Mouse (Mus musculus): ENCODE measurements around the gene Chst15. TPM values are rescaled to one million over a fixed set of nuclear protein-coding genes. Genes with fewer than 3 reads are reported as not detected.
A peak's percentile ranks its signal among the peaks of the same experiment; 100 is the strongest.

The Chst15 gene
- polyA plus RNA-seq, 1 experiment from 2014 or later, result 25.6 TPM

- no peak overlapping the region for H3K4me2 ChIP-seq (replicated peaks)
- H3K27ac ChIP-seq (replicated peaks), result peak overlapping the region; percentile 34; the same call in 1 of the 2 replicates
- no peaks in the 10 kb centered on the region for H3K27me3 ChIP-seq
- H3K4me1 ChIP-seq, result peaks cover 14% of the 10 kb centered on the region
- no peaks in the 10 kb centered on the region for H3K9me3 ChIP-seq (replicated peaks)
- no peak for ATAC-seq (ENCODE audit: insufficient number of reproducible peaks, low FRiP score, low TSS enrichment, low read depth)
- WGBS, result 58% methylated on average over 2 of the region's 2 CpGs
- H3K4me3 ChIP-seq (replicated peaks), result no peak overlapping the region
- H3K36me3 ChIP-seq, result peaks cover 17% of the 10 kb centered on the region
- no peak overlapping the region for H3K9ac ChIP-seq
Observed at GRCm38 (mm10) chr7:132273741-132274513, 43.1 kb downstream of the Chst15 start.

- Histone ChIP-seq H3K4me2 (replicated peaks) (no peak overlapping the region), H3K27ac (replicated peaks) (no peak overlapping the region), H3K36me3 (peaks cover 25% of the 10 kb centered on the region), H3K4me3 (replicated peaks) (no peak overlapping the region), H3K9ac (no peak overlapping the region), H3K9me3 (replicated peaks) (no peaks in the 10 kb centered on the region), H3K4me1 (peaks cover 11% of the 10 kb centered on the region), H3K27me3 (no peaks in the 10 kb centered on the region)
- ATAC-seq (ENCODE audit: insufficient number of reproducible peaks, low FRiP score, low TSS enrichment, low read depth), result no peak
- WGBS, result 94% methylated on average over 5 of the region's 5 CpGs
Observed at GRCm38 (mm10) chr7:132272984-132273383, 44.0 kb downstream of the Chst15 start.

GRCm38 (mm10) chr7:132270364-132270763 is 46.7 kb downstream of the Chst15 start:
- Histone ChIP-seq H3K27me3 (no peaks in the 10 kb centered on the region), H3K9ac (no peak overlapping the region), H3K4me3 (replicated peaks) (no peak overlapping the region), H3K9me3 (replicated peaks) (no peaks in the 10 kb centered on the region), H3K4me1 (0 out of 2 replicates have a peak, but pooled peaks cover 4% of the 10 kb centered on the region), H3K27ac (replicated peaks) (no peak overlapping the region), H3K36me3 (peaks cover 31% of the 10 kb centered on the region), H3K4me2 (replicated peaks) (no peak overlapping the region)
- no peak for ATAC-seq (ENCODE audit: insufficient number of reproducible peaks, low FRiP score, low TSS enrichment, low read depth)
- 79% methylated on average over 8 of the region's 8 CpGs for WGBS

- WGBS, result 73% methylated on average over 3 of the region's 3 CpGs
- Histone ChIP-seq H3K27me3 (no peaks in the 10 kb centered on the region), H3K9ac (no peak overlapping the region), H3K4me3 (replicated peaks) (no peak overlapping the region), H3K27ac (replicated peaks) (no peak overlapping the region), H3K36me3 (peaks cover 33% of the 10 kb centered on the region), H3K4me1 (0 out of 2 replicates have a peak, but pooled peaks cover 4% of the 10 kb centered on the region), H3K4me2 (replicated peaks) (no peak overlapping the region), H3K9me3 (replicated peaks) (no peaks in the 10 kb centered on the region)
- ATAC-seq (ENCODE audit: insufficient number of reproducible peaks, low FRiP score, low TSS enrichment, low read depth), result no peak
Observed at GRCm38 (mm10) chr7:132269661-132270060, 47.4 kb downstream of the Chst15 start.

GRCm38 (mm10) chr7:132267721-132268498 is 49.1 kb downstream of the Chst15 start:
- no peak for ATAC-seq (ENCODE audit: insufficient number of reproducible peaks, low FRiP score, low TSS enrichment, low read depth)
- Histone ChIP-seq H3K27me3 (no peaks in the 10 kb centered on the region), H3K4me3 (replicated peaks) (no peak overlapping the region), H3K36me3 (peaks cover 34% of the 10 kb centered on the region), H3K27ac (replicated peaks) (no peak overlapping the region), H3K4me1 (0 out of 2 replicates have a peak, but pooled peaks cover 4% of the 10 kb centered on the region), H3K9ac (no peak overlapping the region), H3K4me2 (replicated peaks) (no peak overlapping the region), H3K9me3 (replicated peaks) (no peaks in the 10 kb centered on the region)
- 82% methylated on average over 4 of the region's 4 CpGs for WGBS

- no peak overlapping the region for H3K4me3 ChIP-seq (replicated peaks)
- H3K4me2 ChIP-seq (replicated peaks), result no peak overlapping the region
- no peak for ATAC-seq (ENCODE audit: insufficient number of reproducible peaks, low FRiP score, low TSS enrichment, low read depth)
Observed at GRCm38 (mm10) chr7:132264763-132265162, 52.3 kb downstream of the Chst15 start.

GRCm38 (mm10) chr7:132263186-132263585 is 53.8 kb downstream of the Chst15 start:
- no peak overlapping the region for H3K4me3 ChIP-seq (replicated peaks)
- H3K4me2 ChIP-seq (replicated peaks), result no peak overlapping the region
- H3K27ac ChIP-seq (replicated peaks), result no peak overlapping the region
- no peak overlapping the region for H3K9ac ChIP-seq
- no peaks in the 10 kb centered on the region for H3K27me3 ChIP-seq
- peaks cover 20% of the 10 kb centered on the region; the same call in 1 of the 2 replicates for H3K36me3 ChIP-seq
- H3K4me1 ChIP-seq, result no peaks in the 10 kb centered on the region
- ATAC-seq (ENCODE audit: insufficient number of reproducible peaks, low FRiP score, low TSS enrichment, low read depth), result no peak
- 48% methylated on average over 6 of the region's 6 CpGs for WGBS
- H3K9me3 ChIP-seq (replicated peaks), result no peaks in the 10 kb centered on the region

More at GRCm38 (mm10) chr7:132264763-132265162, 52.3 kb downstream of the Chst15 start:
- H3K27ac ChIP-seq (replicated peaks), result no peak overlapping the region
- H3K9me3 ChIP-seq (replicated peaks), result no peaks in the 10 kb centered on the region
- no peaks in the 10 kb centered on the region for H3K4me1 ChIP-seq
- no peaks in the 10 kb centered on the region for H3K27me3 ChIP-seq
- WGBS, result 58% methylated on average over 3 of the region's 3 CpGs
- no peak overlapping the region for H3K9ac ChIP-seq
- H3K36me3 ChIP-seq, result peaks cover 30% of the 10 kb centered on the region

GRCm38 (mm10) chr7:132262696-132263095 is 54.3 kb downstream of the Chst15 start:
- ATAC-seq (ENCODE audit: insufficient number of reproducible peaks, low FRiP score, low TSS enrichment, low read depth), result no peak
- WGBS, result 52% methylated on average over 6 of the region's 6 CpGs
- Histone ChIP-seq H3K27ac (replicated peaks) (no peak overlapping the region), H3K9ac (no peak overlapping the region), H3K4me3 (replicated peaks) (no peak overlapping the region), H3K36me3 (0 out of 2 replicates have a peak, but pooled peaks cover 19% of the 10 kb centered on the region), H3K27me3 (no peaks in the 10 kb centered on the region), H3K4me2 (replicated peaks) (no peak overlapping the region), H3K9me3 (replicated peaks) (no peaks in the 10 kb centered on the region), H3K4me1 (no peaks in the 10 kb centered on the region)

- no peak overlapping the region for H3K4me3 ChIP-seq (replicated peaks)
- 61% methylated on average over 3 of the region's 3 CpGs for WGBS
- H3K4me1 ChIP-seq, result no peaks in the 10 kb centered on the region
- H3K4me2 ChIP-seq (replicated peaks), result no peak overlapping the region
- H3K27me3 ChIP-seq, result no peaks in the 10 kb centered on the region
- H3K9ac ChIP-seq, result no peak overlapping the region
- no peak overlapping the region for H3K27ac ChIP-seq (replicated peaks)
- H3K36me3 ChIP-seq, result 0 out of 2 replicates have a peak, but pooled peaks cover 19% of the 10 kb centered on the region
- H3K9me3 ChIP-seq (replicated peaks), result no peaks in the 10 kb centered on the region
- ATAC-seq (ENCODE audit: insufficient number of reproducible peaks, low FRiP score, low TSS enrichment, low read depth), result no peak
Observed at GRCm38 (mm10) chr7:132261885-132262284, 55.1 kb downstream of the Chst15 start.

- H3K9ac ChIP-seq, result no peak overlapping the region
- no peak overlapping the region for H3K4me2 ChIP-seq (replicated peaks)
- ATAC-seq (ENCODE audit: insufficient number of reproducible peaks, low FRiP score, low TSS enrichment, low read depth), result no peak
- no peak overlapping the region for H3K27ac ChIP-seq (replicated peaks)
- H3K27me3 ChIP-seq, result no peaks in the 10 kb centered on the region
- 71% methylated on average over 5 of the region's 5 CpGs for WGBS
- H3K4me1 ChIP-seq, result no peaks in the 10 kb centered on the region
- 0 out of 2 replicates have a peak, but pooled peaks cover 13% of the 10 kb centered on the region for H3K36me3 ChIP-seq
- no peaks in the 10 kb centered on the region for H3K9me3 ChIP-seq (replicated peaks)
- no peak overlapping the region for H3K4me3 ChIP-seq (replicated peaks)
Observed at GRCm38 (mm10) chr7:132260632-132261031, 56.4 kb downstream of the Chst15 start.

- WGBS, result 46% methylated on average over 7 of the region's 7 CpGs
- no peak overlapping the region for H3K4me3 ChIP-seq (replicated peaks)
- no peak overlapping the region for H3K9ac ChIP-seq
- H3K27me3 ChIP-seq, result no peaks in the 10 kb centered on the region
- H3K4me2 ChIP-seq (replicated peaks), result no peak overlapping the region
- no peaks in the 10 kb centered on the region for H3K4me1 ChIP-seq
- no peak overlapping the region for H3K27ac ChIP-seq (replicated peaks)
- ATAC-seq (ENCODE audit: insufficient number of reproducible peaks, low FRiP score, low TSS enrichment, low read depth), result no peak
- H3K9me3 ChIP-seq (replicated peaks), result no peaks in the 10 kb centered on the region
- H3K36me3 ChIP-seq, result 0 out of 2 replicates have a peak, but pooled peaks cover 14% of the 10 kb centered on the region
Observed at GRCm38 (mm10) chr7:132258817-132259216, 58.2 kb downstream of the Chst15 start.

Measured in embryonic facial prominence, embryonic 15.5 days (tissue).